16 mouse cellular contexts compared by ENCODE assay signal in the genomic region with DNA sequence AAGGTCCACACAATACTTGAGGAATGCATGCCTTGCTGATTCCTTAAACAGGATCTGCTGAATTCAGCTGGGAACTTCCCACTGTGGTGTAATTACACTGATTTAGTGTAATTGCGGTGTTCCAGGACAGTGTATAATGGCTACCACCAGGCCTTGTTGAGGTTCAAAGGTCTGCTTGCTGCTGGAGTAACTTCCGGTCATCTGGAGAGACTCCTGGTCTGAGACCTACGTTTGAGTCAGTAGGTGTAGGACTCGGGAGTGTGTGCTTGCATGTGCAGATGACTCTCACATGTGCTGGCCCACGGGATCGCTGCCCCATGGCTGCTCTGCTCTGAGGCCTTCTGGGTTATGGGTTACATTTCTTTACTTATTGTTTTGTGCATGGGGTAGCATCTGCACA.
"Had no signal": no experiment of that assay in that cellular context is flagged by ENCODE, and none has a peak within 500 bp of the region (broad histone marks: within the 10 kb centered on the region; RNA-seq: fewer than 3 reads in every experiment).

No protein-coding gene starts in this region.

- ATAC-seq: hindbrain, embryonic 16.5 days; inflammation-experienced regulatory T-cells, adult 6 months; midbrain, embryonic 16.5 days had no signal

- H3K9me3 ChIP-seq: limb, embryonic 13.5 days; liver, embryonic 15.5 days; lung, embryonic 15.5 days; megakaryocyte, embryonic 14.5 days; midbrain, embryonic 12.5 days had no signal

- H3K27me3 ChIP-seq: limb, embryonic 13.5 days; liver, embryonic 15.5 days; lung, embryonic 15.5 days; megakaryocyte, embryonic 14.5 days; midbrain, embryonic 12.5 days had no signal

- H3K27ac ChIP-seq: limb, embryonic 13.5 days; liver, embryonic 15.5 days; lung, embryonic 15.5 days; macrophage; midbrain, embryonic 12.5 days had no signal

- H3K4me3 ChIP-seq: limb, embryonic 13.5 days; liver, embryonic 15.5 days; lung, embryonic 15.5 days; megakaryocyte, embryonic 14.5 days; midbrain, embryonic 12.5 days had no signal

- H3K4me2 ChIP-seq: limb, embryonic 13.5 days; liver, embryonic 15.5 days; lung, embryonic 15.5 days; midbrain, embryonic 12.5 days had no signal

- DNase-seq: kidney, adult 2 months; kidney, postnatal 36 days; layer of hippocampus, adult 9-11 months; layer of hippocampus, postnatal 36 days; lung, postnatal 14 days; right cerebral cortex, postnatal 25 days; thymus, postnatal 4 days had no signal

- H3K36me3 ChIP-seq: lung, embryonic 15.5 days had no signal

- H3K4me1 ChIP-seq: limb, embryonic 13.5 days; midbrain, embryonic 12.5 days had no signal

- H3K9ac ChIP-seq: limb, embryonic 13.5 days; liver, embryonic 15.5 days; lung, embryonic 15.5 days; midbrain, embryonic 12.5 days had no signal
